Mouse (Mus musculus) lung, adult 2 months (tissue): ENCODE results near the gene Klra1.
"Not testable (repeated sequence)": the region's sequence is repeated elsewhere in the genome, so short reads cannot be mapped to it uniquely, and the experiment has no call there.

Source experiments
- CTCF ChIP-seq: fragments of 200-500 bp; IDR thresholded peaks from 2 replicates; pipeline ENCODE4 v1.5.1; 2011; ENCODE audit warnings: mild to moderate bottlenecking, low read length, control low read depth; ENCODE audit not compliant: insufficient read depth
- POLR2A ChIP-seq: fragments of 200-500 bp; IDR thresholded peaks from 2 replicates; pipeline ENCODE4 v1.6.1; 2011; ENCODE audit warnings: low read depth, mild to moderate bottlenecking, control low read depth, low read length, borderline replicate concordance; ENCODE audit errors: extremely low read depth

GRCm38 (mm10) chr6:130341973-130342372 is 44.7 kb downstream of the Klra1 start:
- not testable (repeated sequence) for TF ChIP-seq CTCF, POLR2A
